Mouse (Mus musculus): ENCODE data around the gene Dpp7. TPM values are rescaled to one million over a fixed set of nuclear protein-coding genes. Genes with fewer than 3 reads are reported as not detected.

Dpp7 gene
- polyA plus RNA-seq, 1 experiment from 2014 or later = 11.2 TPM

DNA sequence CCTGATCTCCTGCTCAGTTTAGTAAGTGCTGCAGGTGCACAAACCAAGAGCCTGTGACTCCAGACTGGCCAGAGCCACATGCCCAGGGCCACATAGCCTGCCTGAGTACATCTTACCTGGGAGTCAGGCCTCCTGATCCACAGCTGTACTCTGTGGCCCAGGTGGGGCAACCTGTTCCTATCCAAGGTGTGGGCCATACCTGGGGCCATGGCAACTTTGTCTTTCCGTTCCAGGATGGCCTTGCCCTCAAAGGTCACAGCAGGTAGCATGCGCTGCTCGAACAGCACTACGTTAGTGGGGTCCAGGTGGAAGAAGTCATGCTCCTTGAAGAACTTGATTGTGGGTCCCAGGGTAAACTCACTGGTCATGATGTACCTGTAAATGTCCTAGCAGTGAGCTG lies 8.2 kb upstream of the Dpp7 start:
- H3K9ac ChIP-seq = no peak overlapping the region
- no peak overlapping the region for H3K27ac ChIP-seq
- H3K36me3 ChIP-seq = peaks cover 15% of the 10 kb centered on the region
- peaks cover 40% of the 10 kb centered on the region for H3K27me3 ChIP-seq (replicated peaks)
- WGBS (ENCODE audit: insufficient replicate concordance) = 85% methylated on average over 4 of the region's 4 CpGs
- H3K4me1 ChIP-seq = peaks cover 32% of the 10 kb centered on the region
- H3K4me2 ChIP-seq = peak overlapping the region; percentile 97
- H3K4me3 ChIP-seq = peak overlapping the region; percentile 66; the same call in 1 of the 2 replicates
- H3K9me3 ChIP-seq (replicated peaks) = no peaks in the 10 kb centered on the region
- ATAC-seq = no peak

DNA sequence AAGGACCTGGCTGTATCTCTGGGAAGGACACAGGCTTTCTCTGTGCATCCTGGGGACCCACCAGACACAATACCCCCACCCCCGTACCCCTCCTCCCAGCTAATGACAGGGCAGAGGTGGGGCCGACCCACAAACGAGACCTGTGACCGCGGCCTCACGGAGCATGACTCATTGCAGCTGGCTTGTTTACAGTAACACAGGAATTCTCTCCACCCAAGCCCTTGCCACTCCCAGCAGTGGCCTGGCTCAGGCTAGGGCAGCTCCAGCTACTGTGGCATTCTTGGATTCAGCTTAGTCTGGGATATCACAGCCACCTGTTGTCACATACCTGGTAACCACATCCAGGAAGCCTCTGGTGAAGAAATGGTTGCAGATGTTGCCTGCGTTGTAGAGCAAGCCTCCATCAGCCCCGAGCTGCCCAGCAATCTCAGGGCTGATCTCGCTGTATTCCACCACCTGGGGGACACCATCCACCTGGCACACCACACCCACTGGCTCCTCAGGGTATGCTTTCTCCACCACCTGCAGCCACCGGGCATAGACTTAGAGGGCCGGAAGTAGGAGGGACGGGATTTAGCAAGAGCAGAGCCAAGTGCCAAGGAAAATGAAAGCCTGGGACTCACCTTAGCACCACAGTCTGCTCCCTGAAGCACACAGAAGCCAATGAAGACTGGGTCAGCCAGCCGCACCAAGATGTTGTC lies 7.5 kb upstream of the Dpp7 start:
- no peak for ATAC-seq
- H3K4me3 ChIP-seq = no peak overlapping the region
- WGBS (ENCODE audit: insufficient replicate concordance) = 64% methylated on average over 13 of the region's 13 CpGs
- peaks cover 15% of the 10 kb centered on the region for H3K36me3 ChIP-seq
- no peak overlapping the region for H3K4me2 ChIP-seq
- H3K27ac ChIP-seq = no peak overlapping the region
- no peak overlapping the region for H3K9ac ChIP-seq
- H3K27me3 ChIP-seq (replicated peaks) = peaks cover 40% of the 10 kb centered on the region
- peaks cover 29% of the 10 kb centered on the region for H3K4me1 ChIP-seq
- no peaks in the 10 kb centered on the region for H3K9me3 ChIP-seq (replicated peaks)

DNA sequence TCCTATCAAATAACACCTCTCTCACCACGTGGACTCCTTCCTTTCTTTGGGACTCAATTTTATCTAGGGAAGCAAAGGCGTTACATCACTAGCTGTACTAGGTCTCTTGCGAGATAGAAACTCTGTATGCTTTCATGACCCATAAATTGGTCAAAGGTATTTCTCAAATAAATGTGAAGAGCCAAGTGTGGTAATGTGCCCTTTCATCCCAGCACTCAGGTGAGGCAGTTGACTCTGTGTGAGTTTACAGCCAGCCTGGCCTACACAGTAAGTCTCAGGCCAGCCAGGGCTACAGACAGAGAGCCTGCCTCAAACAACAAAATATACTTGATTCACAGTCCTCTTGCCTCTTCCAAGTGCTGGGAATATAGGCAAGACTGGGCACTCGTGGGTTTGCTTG lies 3.7 kb upstream of the Dpp7 start:
- WGBS (ENCODE audit: insufficient replicate concordance) = 57% methylated on average over 4 of the region's 4 CpGs

DNA sequence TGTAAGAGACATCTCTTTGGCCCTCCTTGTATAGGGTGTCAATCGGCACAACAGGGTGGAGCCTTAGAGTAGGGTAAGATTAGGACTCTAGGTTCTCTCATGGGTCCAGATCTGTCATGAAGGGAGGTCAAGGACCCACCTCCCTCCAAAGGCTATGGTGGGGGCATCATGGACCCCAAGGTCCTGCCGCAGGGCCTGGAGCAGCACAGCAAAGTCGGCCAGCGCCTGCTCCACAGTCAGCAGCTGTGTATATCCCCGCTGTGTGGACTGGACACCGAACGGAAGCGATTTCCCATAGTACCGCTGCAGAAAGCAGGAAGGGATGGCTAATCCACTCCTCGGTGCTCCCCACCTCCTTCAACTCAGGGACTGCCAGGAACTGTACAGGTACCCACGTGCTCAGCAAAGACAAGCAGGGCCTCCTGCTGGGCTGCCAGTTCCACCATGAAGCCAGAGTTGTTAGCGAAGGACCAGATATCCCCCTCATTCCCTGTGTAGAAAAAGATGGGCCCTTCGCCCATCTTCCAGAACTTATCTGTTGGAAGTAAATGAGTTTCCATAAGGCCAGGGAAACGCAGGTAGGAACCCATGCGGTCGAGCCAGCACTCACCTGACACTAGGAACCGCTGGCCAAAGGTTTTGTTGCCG lies 616 bp downstream of the Dpp7 start:
- Histone ChIP-seq H3K36me3 (peaks cover 37% of the 10 kb centered on the region), H3K4me3 (peak overlapping the region; percentile 65), H3K4me2 (peak overlapping the region; percentile 87), H3K9ac (peak overlapping the region; percentile 64), H3K9me3 (replicated peaks) (no peaks in the 10 kb centered on the region), H3K27ac (no peak overlapping the region), H3K27me3 (replicated peaks) (no peaks in the 10 kb centered on the region), H3K4me1 (peaks cover 24% of the 10 kb centered on the region)
- 28% methylated on average over 18 of the region's 18 CpGs for WGBS (ENCODE audit: insufficient replicate concordance)
- 0 out of 2 replicates have a peak, but pooled peaks have one; percentile 28 for ATAC-seq

More for the DNA sequence above, 3.7 kb upstream of the Dpp7 start:
- no peak overlapping the region for H3K4me3 ChIP-seq
- H3K27me3 ChIP-seq (replicated peaks) = peaks cover 17% of the 10 kb centered on the region
- H3K27ac ChIP-seq = no peak overlapping the region
- no peak overlapping the region for H3K9ac ChIP-seq
- peaks cover 15% of the 10 kb centered on the region for H3K36me3 ChIP-seq
- ATAC-seq = no peak
- no peak overlapping the region for H3K4me2 ChIP-seq
- no peaks in the 10 kb centered on the region for H3K9me3 ChIP-seq (replicated peaks)
- H3K4me1 ChIP-seq = peaks cover 38% of the 10 kb centered on the region

DNA sequence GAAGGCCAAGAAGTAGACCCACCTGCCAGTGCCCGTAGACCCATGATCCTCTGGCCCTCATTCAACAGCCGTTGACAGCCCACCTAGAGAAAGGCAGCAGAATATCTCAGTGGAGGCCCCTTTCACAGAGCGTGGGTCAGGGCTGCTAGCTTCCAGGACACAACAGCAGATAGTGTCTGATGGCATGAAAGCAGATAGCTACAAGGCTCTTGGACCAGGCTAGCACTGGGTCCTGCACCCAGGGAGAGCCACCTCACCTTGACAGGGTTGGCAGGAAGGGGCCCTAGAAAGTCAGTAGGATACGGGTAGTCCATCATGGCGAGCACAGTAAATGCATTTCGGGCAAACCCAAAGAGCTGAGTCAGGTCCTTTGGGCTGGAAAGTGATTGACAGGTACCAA lies 1.9 kb downstream of the Dpp7 start:
- Histone ChIP-seq H3K9ac (no peak overlapping the region), H3K36me3 (peaks cover 50% of the 10 kb centered on the region), H3K4me3 (no peak overlapping the region), H3K4me1 (peaks cover 24% of the 10 kb centered on the region), H3K4me2 (no peak overlapping the region), H3K27me3 (replicated peaks) (no peaks in the 10 kb centered on the region), H3K27ac (no peak overlapping the region), H3K9me3 (replicated peaks) (no peaks in the 10 kb centered on the region)
- ATAC-seq = no peak
- WGBS (ENCODE audit: insufficient replicate concordance) = 72% methylated on average over 6 of the region's 6 CpGs

DNA sequence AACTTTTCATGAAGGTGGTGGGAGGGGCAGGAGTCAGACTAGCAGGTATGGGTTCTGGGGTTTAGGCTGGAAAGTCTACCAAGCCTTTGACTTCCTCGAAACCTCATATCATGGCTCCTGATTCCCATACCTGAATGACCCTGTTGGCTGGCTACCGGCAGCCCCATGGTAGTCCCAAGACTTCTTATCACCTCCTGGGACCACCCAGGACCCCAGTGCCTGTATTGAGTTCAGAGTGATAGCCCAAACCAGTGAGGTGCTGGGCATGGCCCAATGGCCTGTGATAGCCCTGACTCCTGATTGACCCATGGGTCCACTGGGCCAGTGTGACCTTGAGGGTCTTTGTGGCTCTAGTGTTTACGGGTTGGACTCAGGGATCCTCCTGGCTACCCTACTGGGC lies 5.5 kb downstream of the Dpp7 start:
- Histone ChIP-seq H3K9ac (no peak overlapping the region), H3K9me3 (replicated peaks) (no peaks in the 10 kb centered on the region), H3K4me2 (no peak overlapping the region), H3K27ac (no peak overlapping the region), H3K4me3 (no peak overlapping the region), H3K27me3 (replicated peaks) (no peaks in the 10 kb centered on the region), H3K36me3 (peaks cover 84% of the 10 kb centered on the region), H3K4me1 (peaks cover 11% of the 10 kb centered on the region)
- 83% methylated on average over 3 of the region's 3 CpGs for WGBS (ENCODE audit: insufficient replicate concordance)
- ATAC-seq = no peak

DNA sequence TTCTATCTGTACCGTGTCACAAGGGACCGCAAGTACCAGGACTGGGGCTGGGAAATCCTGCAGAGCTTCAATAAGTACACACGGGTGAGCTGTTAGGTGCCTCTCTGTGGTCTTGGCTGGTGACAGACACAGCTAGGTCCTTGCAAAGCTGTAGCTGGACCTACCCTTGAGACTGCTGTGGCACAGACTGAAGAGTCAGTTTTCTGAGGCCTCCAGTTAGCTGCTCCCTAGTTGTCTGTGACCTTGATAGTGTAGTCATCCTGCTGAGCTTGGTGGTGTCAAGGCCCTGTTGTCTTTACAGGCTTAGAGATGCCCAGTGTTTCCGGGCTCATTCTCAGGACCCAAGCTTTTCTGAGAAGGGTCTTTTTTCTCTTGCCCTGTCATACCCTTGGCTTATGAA lies 6.7 kb downstream of the Dpp7 start:
- 87% methylated on average over 4 of the region's 4 CpGs for WGBS (ENCODE audit: insufficient replicate concordance)

DNA sequence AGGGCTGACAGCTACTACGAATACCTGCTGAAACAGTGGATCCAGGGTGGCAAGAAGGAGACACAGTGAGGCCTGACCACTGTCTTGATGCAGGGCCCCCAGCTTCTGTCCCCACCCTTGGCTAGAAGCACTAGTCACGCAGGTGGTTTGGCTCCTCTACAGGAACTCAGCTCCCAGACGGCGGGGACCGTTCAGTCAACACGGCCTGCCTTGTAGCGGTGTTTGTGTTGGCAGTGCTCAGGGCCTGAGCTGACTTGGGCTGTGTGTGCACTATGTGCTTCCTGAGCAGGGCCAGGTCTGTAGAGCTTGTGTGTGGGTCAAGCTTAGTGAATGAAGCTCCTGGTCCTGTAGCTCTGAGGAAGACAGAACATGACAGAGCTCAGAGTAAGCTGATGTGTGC lies 8.0 kb downstream of the Dpp7 start:
- Histone ChIP-seq H3K9me3 (replicated peaks) (no peaks in the 10 kb centered on the region), H3K4me1 (no peaks in the 10 kb centered on the region), H3K4me2 (no peak overlapping the region), H3K4me3 (no peak overlapping the region), H3K27me3 (replicated peaks) (no peaks in the 10 kb centered on the region), H3K27ac (no peak overlapping the region), H3K36me3 (peaks cover 97% of the 10 kb centered on the region), H3K9ac (no peak overlapping the region)
- no peak for ATAC-seq
- 92% methylated on average over 7 of the region's 7 CpGs for WGBS (ENCODE audit: insufficient replicate concordance)

More for the DNA sequence above, 6.7 kb downstream of the Dpp7 start:
- Histone ChIP-seq H3K4me3 (no peak overlapping the region), H3K9me3 (replicated peaks) (no peaks in the 10 kb centered on the region), H3K9ac (no peak overlapping the region), H3K4me1 (no peaks in the 10 kb centered on the region), H3K36me3 (peaks cover 96% of the 10 kb centered on the region), H3K27me3 (replicated peaks) (no peaks in the 10 kb centered on the region), H3K4me2 (no peak overlapping the region), H3K27ac (no peak overlapping the region)
- no peak for ATAC-seq

DNA sequence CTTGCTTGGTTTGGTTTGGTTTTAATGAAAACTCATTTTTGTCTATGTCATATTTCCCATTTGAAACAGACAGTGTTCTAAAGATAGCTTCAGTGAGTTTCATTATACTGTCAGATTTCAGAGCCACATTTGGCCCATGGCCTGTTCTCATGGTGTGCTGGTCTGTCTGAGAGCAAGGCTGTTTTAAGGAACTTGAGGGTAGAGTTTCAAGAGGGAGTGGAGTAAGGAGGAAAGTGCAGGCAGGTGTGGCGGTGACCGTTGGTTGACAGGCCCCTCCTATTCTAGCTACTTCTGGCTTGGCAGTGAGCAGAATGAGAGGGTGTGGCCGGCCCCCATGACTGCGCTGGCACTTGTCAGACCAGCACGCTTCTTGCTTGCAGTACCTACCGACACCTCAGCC lies 17.9 kb downstream of the Dpp7 start:
- Histone ChIP-seq H3K4me2 (no peak overlapping the region), H3K4me1 (peaks cover 14% of the 10 kb centered on the region), H3K9me3 (replicated peaks) (no peaks in the 10 kb centered on the region), H3K27ac (no peak overlapping the region), H3K27me3 (replicated peaks) (no peaks in the 10 kb centered on the region), H3K36me3 (peaks cover 93% of the 10 kb centered on the region), H3K4me3 (no peak overlapping the region), H3K9ac (no peak overlapping the region)
- no peak for ATAC-seq
- WGBS (ENCODE audit: insufficient replicate concordance) = 87% methylated on average over 6 of the region's 6 CpGs

DNA sequence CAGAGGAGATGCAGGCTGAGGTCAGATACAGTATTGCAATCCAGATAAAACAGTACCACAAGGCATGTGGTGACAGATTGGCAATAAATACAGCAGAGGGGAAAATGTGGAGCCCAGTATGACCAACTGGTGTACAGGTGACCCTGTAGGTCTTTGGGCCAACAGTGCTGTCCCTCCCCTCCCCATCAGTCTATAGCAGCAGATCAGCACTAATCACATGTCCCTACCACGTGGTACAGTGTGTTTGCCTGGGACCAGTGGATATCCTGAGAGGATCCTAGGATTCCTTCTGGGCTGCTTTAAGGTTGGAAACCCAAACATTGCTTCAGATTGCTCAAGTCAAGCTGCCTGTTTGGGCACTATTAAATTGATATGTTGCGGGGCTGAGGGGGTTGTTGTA lies 22.6 kb downstream of the Dpp7 start:
- no peak for ATAC-seq
- peak overlapping the region; percentile 90 for H3K4me3 ChIP-seq
- H3K4me2 ChIP-seq = peak overlapping the region; percentile 88
- 77% methylated on average over 2 of the region's 2 CpGs for WGBS (ENCODE audit: insufficient replicate concordance)
- no peaks in the 10 kb centered on the region for H3K9me3 ChIP-seq (replicated peaks)
- no peaks in the 10 kb centered on the region for H3K27me3 ChIP-seq (replicated peaks)
- H3K9ac ChIP-seq = peak overlapping the region; percentile 87
- peaks cover 27% of the 10 kb centered on the region for H3K4me1 ChIP-seq
- H3K27ac ChIP-seq = peak overlapping the region; percentile 82; the same call in 1 of the 2 replicates
- peaks cover 52% of the 10 kb centered on the region for H3K36me3 ChIP-seq

DNA sequence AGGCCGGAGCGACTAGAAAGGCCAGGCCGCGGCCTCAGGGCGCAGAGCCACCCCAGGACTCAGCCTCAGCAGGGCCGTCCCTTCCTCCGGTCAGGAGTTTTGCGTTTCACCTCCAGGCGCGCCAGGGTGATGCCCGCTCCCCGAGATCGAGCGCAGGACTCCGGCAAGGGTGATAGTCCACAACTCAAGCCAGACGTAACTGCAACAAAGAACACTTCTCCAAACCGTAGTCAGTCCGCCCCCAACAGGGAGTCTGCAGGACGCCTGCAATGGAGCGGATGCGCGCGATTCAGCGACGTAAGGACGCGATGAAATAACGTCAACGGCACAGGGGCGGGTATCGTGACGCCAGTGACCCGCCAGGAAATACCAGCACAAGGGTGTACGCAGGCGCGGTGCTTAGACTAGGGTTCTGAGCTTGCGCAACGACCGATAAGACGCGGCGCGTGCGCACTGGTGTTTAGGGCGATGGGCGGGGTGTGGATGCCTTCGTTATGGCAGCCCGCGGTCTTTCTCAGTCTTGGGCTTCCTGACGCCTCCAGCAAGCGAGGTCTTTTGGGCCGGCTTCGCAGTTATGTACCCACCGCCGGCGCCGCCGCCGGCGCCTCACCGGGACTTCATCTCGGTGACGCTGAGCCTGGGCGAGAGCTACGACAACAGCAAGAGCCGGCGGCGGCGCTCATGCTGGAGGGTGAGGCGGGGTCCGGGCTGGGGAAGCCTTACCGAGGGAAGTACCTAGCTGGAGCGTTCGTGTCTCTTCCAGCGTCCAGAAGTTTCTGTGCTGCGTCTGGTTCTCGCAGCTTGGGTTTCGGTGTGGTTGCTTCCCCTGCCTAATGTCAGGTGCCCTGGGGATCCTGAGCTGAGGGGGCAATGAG lies 23.6 kb downstream of the Dpp7 start, which contains the start of gene Man1b1:
Man1b1 (plus strand) TSS at position 53 of the 875 bp plus-strand sequence.
- no peaks in the 10 kb centered on the region for H3K27me3 ChIP-seq (replicated peaks)
- H3K27ac ChIP-seq = peak within 1 kb of the TSS; percentile 84
- peak within 1 kb of the TSS; percentile 90 for H3K4me3 ChIP-seq
- H3K4me2 ChIP-seq = peak within 1 kb of the TSS; percentile 88
- peaks cover 41% of the 10 kb centered on the region for H3K36me3 ChIP-seq
- peak within 1 kb of the TSS; percentile 87 for H3K9ac ChIP-seq
- H3K4me1 ChIP-seq = peaks cover 27% of the 10 kb centered on the region
- WGBS (ENCODE audit: insufficient replicate concordance) = under 1% methylated on average over 78 of the region's 78 CpGs
- ATAC-seq = peak; percentile 98
- no peaks in the 10 kb centered on the region for H3K9me3 ChIP-seq (replicated peaks)

DNA sequence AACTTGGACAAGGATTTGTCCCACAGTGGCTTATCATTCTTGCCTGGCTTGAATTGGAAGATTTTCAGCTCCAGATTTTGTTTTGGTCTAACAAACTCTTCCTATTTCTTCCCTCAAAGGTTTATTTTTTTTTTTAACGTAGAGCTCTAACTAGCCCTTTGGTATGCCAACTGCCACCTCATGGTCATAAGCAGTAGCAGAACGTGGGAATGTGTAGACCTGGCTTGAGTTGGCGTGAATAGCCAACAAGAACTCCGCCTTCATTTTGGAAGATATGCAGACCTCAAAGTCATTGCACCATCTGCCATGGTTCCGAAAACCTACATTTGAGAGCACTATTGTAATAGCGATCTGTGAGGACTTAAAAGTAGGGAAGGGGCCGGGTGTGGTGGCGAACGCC lies 24.7 kb downstream of the Dpp7 start:
- Histone ChIP-seq H3K27me3 (replicated peaks) (peaks cover 4% of the 10 kb centered on the region; the same call in 1 of the 2 replicates), H3K9ac (peak overlapping the region; percentile 87), H3K36me3 (peaks cover 31% of the 10 kb centered on the region), H3K9me3 (replicated peaks) (no peaks in the 10 kb centered on the region), H3K27ac (no peak overlapping the region), H3K4me3 (peak overlapping the region; percentile 90), H3K4me1 (peaks cover 27% of the 10 kb centered on the region), H3K4me2 (peak overlapping the region; percentile 88)
- ATAC-seq = no peak
- WGBS (ENCODE audit: insufficient replicate concordance) = 38% methylated on average over 9 of the region's 9 CpGs
